In the genomic region with DNA sequence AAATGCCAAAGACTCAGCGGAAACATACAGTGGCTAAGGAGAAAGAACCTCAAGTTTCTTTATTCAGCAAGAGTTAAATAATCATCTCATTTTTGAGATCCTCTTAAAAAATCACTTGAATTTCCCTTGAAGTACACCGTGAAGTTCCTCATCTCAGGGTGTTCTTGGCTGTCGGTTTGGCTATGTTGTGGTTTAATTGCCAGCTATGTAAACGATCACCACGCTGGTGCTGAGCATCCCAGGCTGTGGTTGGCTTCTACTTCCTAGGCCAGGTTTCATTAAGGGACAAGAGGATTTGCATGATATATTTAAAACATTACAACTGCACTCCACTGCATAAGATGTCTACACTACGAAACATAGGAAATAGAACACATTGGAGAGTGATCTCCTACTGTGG, we compare ENCODE assay signal across 20 mouse cellular contexts.
DNase-seq lines count a peak whose midpoint lies in the region; ATAC-seq and TF ChIP-seq lines count a peak whose summit lies in the region.
"Had no signal": no experiment of that assay in that cellular context is flagged by ENCODE, and none has a peak within 500 bp of the region (broad histone marks: within the 10 kb centered on the region; RNA-seq: fewer than 3 reads in every experiment).

No protein-coding gene starts in this region.

- no peaks in the 10 kb centered on the region for H3K9me3 ChIP-seq in lung, postnatal 0 days (ENCODE audit: low read length)
- no peaks in the 10 kb centered on the region for H3K9me3 ChIP-seq in midbrain, embryonic 11.5 days (ENCODE audit: control insufficient read depth, low read length)
- H3K9me3 ChIP-seq in midbrain, embryonic 14.5 days (ENCODE audit: control insufficient read depth, low read length) = no peaks in the 10 kb centered on the region
- no peaks in the 10 kb centered on the region for H3K9me3 ChIP-seq in kidney, embryonic 14.5 days (ENCODE audit: control insufficient read depth, low read length)
- H3K9me3 ChIP-seq: embryonic facial prominence, embryonic 10.5 days; embryonic facial prominence, embryonic 12.5 days; forebrain, embryonic 13.5 days; forebrain, embryonic 15.5 days had no signal

- H3K4me3 ChIP-seq in lung, postnatal 0 days (ENCODE audit: low read depth, low read length) = no peak overlapping the region
- no peak overlapping the region for H3K4me3 ChIP-seq in lung, adult 2 months (replicated peaks; ENCODE audit: extremely low read depth, low read depth, low read length)
- no peak overlapping the region for H3K4me3 ChIP-seq in midbrain, embryonic 11.5 days (ENCODE audit: low read depth, low read length)
- no peak overlapping the region for H3K4me3 ChIP-seq in midbrain, embryonic 14.5 days (replicated peaks; ENCODE audit: low read depth, low read length)
- H3K4me3 ChIP-seq in kidney, embryonic 14.5 days (ENCODE audit: low read length) = no peak overlapping the region
- H3K4me3 ChIP-seq: embryonic facial prominence, embryonic 10.5 days; embryonic facial prominence, embryonic 12.5 days; forebrain, embryonic 13.5 days; forebrain, embryonic 15.5 days had no signal

- peak; percentile 28 for DNase-seq in lung, postnatal 0 days (ENCODE audit: low spot score)
- no peak for DNase-seq in lung, adult 2 months
- peak; percentile 19 for DNase-seq in midbrain, embryonic 11.5 days (ENCODE audit: low spot score, missing footprints)
- no peak for DNase-seq in midbrain, embryonic 14.5 days
- DNase-seq in left cerebral cortex, postnatal 25 days (ENCODE audit: low spot score in 2 of 2) = no peak
- DNase-seq: adrenal gland, adult 2 months; adrenal gland, postnatal 10 days; adrenal gland, postnatal 25 days; cerebellum, adult 11 months; cerebellum, adult 18-20 months; cerebellum, adult 8-10 months; cerebellum, adult 9-11 months; cerebellum, postnatal 14 days; cerebellum, postnatal 36 days had no signal

- H3K4me1 ChIP-seq in lung, postnatal 0 days (ENCODE audit: insufficient read depth, low read depth, low read length) = no peaks in the 10 kb centered on the region
- H3K4me1 ChIP-seq in lung, adult 2 months (ENCODE audit: control insufficient read depth, insufficient read depth, low read length) = no peaks in the 10 kb centered on the region
- H3K4me1 ChIP-seq in midbrain, embryonic 11.5 days (ENCODE audit: control insufficient read depth, insufficient read depth, low read length) = no peaks in the 10 kb centered on the region
- H3K4me1 ChIP-seq in midbrain, embryonic 14.5 days (ENCODE audit: control insufficient read depth, insufficient read depth, low read length) = no peaks in the 10 kb centered on the region
- H3K4me1 ChIP-seq in kidney, embryonic 14.5 days (ENCODE audit: control insufficient read depth, insufficient read depth, low read length) = 0 out of 2 replicates have a peak, but pooled peaks cover 3% of the 10 kb centered on the region
- H3K4me1 ChIP-seq: forebrain, embryonic 13.5 days; forebrain, embryonic 15.5 days had no signal

- no peak overlapping the region for H3K27ac ChIP-seq in lung, postnatal 0 days (ENCODE audit: low read length)
- no peak overlapping the region for H3K27ac ChIP-seq in midbrain, embryonic 11.5 days (ENCODE audit: low read depth, low read length)
- no peak overlapping the region for H3K27ac ChIP-seq in midbrain, embryonic 14.5 days (replicated peaks; ENCODE audit: low read depth, low read length)
- H3K27ac ChIP-seq in kidney, embryonic 14.5 days (ENCODE audit: low read depth, low read length) = no peak overlapping the region
- H3K27ac ChIP-seq: embryonic facial prominence, embryonic 10.5 days; embryonic facial prominence, embryonic 12.5 days; forebrain, embryonic 13.5 days; forebrain, embryonic 15.5 days had no signal

- intact Hi-C loops in left cerebral cortex, postnatal 25 days (cut with DNase I) = no loop called here

- no peak for TF ChIP-seq CTCF in lung, postnatal 0 days (IDR thresholded peaks at IDR 0.05)
- no peak for TF ChIP-seq CTCF in lung, adult 2 months (IDR thresholded peaks at IDR 0.05; ENCODE audit: insufficient read depth, low read length)

- no peak for TF ChIP-seq EP300 in lung, postnatal 0 days (IDR thresholded peaks at IDR 0.05)

- no peaks in the 10 kb centered on the region for H3K27me3 ChIP-seq in lung, postnatal 0 days (replicated peaks; ENCODE audit: insufficient read depth, low read length)
- no peaks in the 10 kb centered on the region for H3K27me3 ChIP-seq in midbrain, embryonic 11.5 days (ENCODE audit: control insufficient read depth, insufficient read depth, low read length)
- H3K27me3 ChIP-seq in midbrain, embryonic 14.5 days (ENCODE audit: control insufficient read depth, insufficient read depth, low read length) = no peaks in the 10 kb centered on the region
- no peaks in the 10 kb centered on the region for H3K27me3 ChIP-seq in kidney, embryonic 14.5 days (ENCODE audit: control insufficient read depth, insufficient read depth, low read length)
- H3K27me3 ChIP-seq: embryonic facial prominence, embryonic 12.5 days; forebrain, embryonic 13.5 days; forebrain, embryonic 15.5 days had no signal

- no peak overlapping the region for H3K9ac ChIP-seq in lung, postnatal 0 days (replicated peaks; ENCODE audit: low read depth)
- no peak overlapping the region for H3K9ac ChIP-seq in midbrain, embryonic 11.5 days (ENCODE audit: low read length)
- H3K9ac ChIP-seq in midbrain, embryonic 14.5 days (replicated peaks; ENCODE audit: low read length) = no peak overlapping the region
- no peak overlapping the region for H3K9ac ChIP-seq in kidney, embryonic 14.5 days (ENCODE audit: low read depth, low read length)
- H3K9ac ChIP-seq: embryonic facial prominence, embryonic 12.5 days; forebrain, embryonic 13.5 days; forebrain, embryonic 15.5 days had no signal

- 48% methylated on average over 6 of the region's 6 CpGs for WGBS in lung, postnatal 0 days
- WGBS in lung, adult 2 months = 56% methylated on average over 6 of the region's 6 CpGs
- 90% methylated on average over 6 of the region's 6 CpGs for WGBS in midbrain, embryonic 11.5 days
- WGBS in midbrain, embryonic 14.5 days = 94% methylated on average over 6 of the region's 6 CpGs
- 89% methylated on average over 6 of the region's 6 CpGs for WGBS in kidney, embryonic 14.5 days

- H3K36me3 ChIP-seq in lung, postnatal 0 days (ENCODE audit: insufficient read depth, low read length) = no peaks in the 10 kb centered on the region
- H3K36me3 ChIP-seq in midbrain, embryonic 11.5 days (ENCODE audit: control insufficient read depth, insufficient read depth, low read length) = no peaks in the 10 kb centered on the region
- no peaks in the 10 kb centered on the region for H3K36me3 ChIP-seq in midbrain, embryonic 14.5 days (ENCODE audit: control insufficient read depth, insufficient read depth, low read length)
- H3K36me3 ChIP-seq in kidney, embryonic 14.5 days (ENCODE audit: control insufficient read depth, insufficient read depth, low read length) = no peaks in the 10 kb centered on the region
- H3K36me3 ChIP-seq: embryonic facial prominence, embryonic 10.5 days; embryonic facial prominence, embryonic 12.5 days; forebrain, embryonic 15.5 days had no signal

- no peak overlapping the region for H3K4me2 ChIP-seq in lung, postnatal 0 days (replicated peaks; ENCODE audit: low read depth, low read length)
- H3K4me2 ChIP-seq in midbrain, embryonic 11.5 days = no peak overlapping the region
- H3K4me2 ChIP-seq in midbrain, embryonic 14.5 days (ENCODE audit: low read length) = no peak overlapping the region
- no peak overlapping the region for H3K4me2 ChIP-seq in kidney, embryonic 14.5 days (replicated peaks; ENCODE audit: low read depth, low read length)
- H3K4me2 ChIP-seq: embryonic facial prominence, embryonic 12.5 days; forebrain, embryonic 13.5 days; forebrain, embryonic 15.5 days had no signal

- ATAC-seq in lung, postnatal 0 days = 0 out of 2 replicates have a peak, but pooled peaks have one; percentile 12
- ATAC-seq in midbrain, embryonic 11.5 days (ENCODE audit: low FRiP score) = no peak
- no peak for ATAC-seq in midbrain, embryonic 14.5 days (ENCODE audit: low FRiP score, low TSS enrichment)
- peak; percentile 56 to 69; a peak in 3 of 4 replicates for ATAC-seq in hematopoietic stem cell, adult 5-6 weeks (replicated peaks in 1 of 2; ENCODE audit: insufficient read depth in 1 of 2, low FRiP score in 2 of 2, low TSS enrichment in 1 of 2, low read depth in 1 of 2, poor library complexity in 2 of 2, severe bottlenecking in 2 of 2)
- no peak for ATAC-seq in kidney, embryonic 14.5 days (ENCODE audit: low FRiP score, low TSS enrichment)
- ATAC-seq: forebrain, embryonic 13.5 days; forebrain, embryonic 15.5 days had no signal

- no peak for TF ChIP-seq POLR2A in lung, adult 2 months (IDR thresholded peaks at IDR 0.05; ENCODE audit: borderline replicate concordance, extremely low read depth, low read depth, low read length)

Comparison
In these comparisons a context has a peak if more than half of its experiments do, and no peak if none do; other contexts are left out.
1. DNase-seq: peak in lung, postnatal 0 days (single experiment) and midbrain, embryonic 11.5 days (single experiment); none in lung, adult 2 months (single experiment), midbrain, embryonic 14.5 days (single experiment) and left cerebral cortex, postnatal 25 days (0 of 2).
2. ATAC-seq: peak in lung, postnatal 0 days (single experiment) and hematopoietic stem cell, adult 5-6 weeks (2 of 2); none in midbrain, embryonic 11.5 days (single experiment), midbrain, embryonic 14.5 days (single experiment) and kidney, embryonic 14.5 days (single experiment).